Mouse (Mus musculus) heart, adult 2 months (tissue): ENCODE data around the gene Tbc1d5. TPM values are rescaled to one million over a fixed set of nuclear protein-coding genes. Genes with fewer than 3 reads are reported as not detected.

ENCODE experiments used
- DNase-seq, 2 experiments: peaks; one replicate each; pipeline ENCODE4 v3.0.0; 2021
- H3K27ac ChIP-seq: fragments of 200-600 bp; 2 replicates; pipeline ENCODE4 v1.8.1; 2022
- H3K27me3 ChIP-seq: fragments of 200-500 bp; 2 replicates; pipeline ENCODE4 v1.6.1; 2012; ENCODE audit warnings: mild to moderate bottlenecking, low read length, inconsistent platforms, mixed read lengths; ENCODE audit not compliant: control insufficient read depth, insufficient read depth
- H3K36me3 ChIP-seq: fragments of 200-500 bp; 2 replicates; pipeline ENCODE4 v1.6.1; 2012; ENCODE audit warnings: low read length, inconsistent platforms; ENCODE audit not compliant: control insufficient read depth, insufficient read depth
- H3K4me1 ChIP-seq: fragments of 200-500 bp; 2 replicates; pipeline ENCODE4 v1.6.1; 2011; ENCODE audit warnings: low read length; ENCODE audit not compliant: control insufficient read depth, insufficient read depth
- H3K4me3 ChIP-seq: fragments of 200-600 bp; 2 replicates; pipeline ENCODE4 v1.8.1; 2022
- H3K79me2 ChIP-seq: fragments of 200-500 bp; replicated peaks from 2 replicates; pipeline ENCODE4 v1.6.1; 2012; ENCODE audit warnings: mild to moderate bottlenecking, inconsistent platforms, low read length, moderate library complexity, mixed read lengths; ENCODE audit not compliant: control insufficient read depth, insufficient read depth
- H3K9ac ChIP-seq: fragments of 200-500 bp; 2 replicates; pipeline ENCODE4 v1.6.1; 2012; ENCODE audit warnings: low read depth, mild to moderate bottlenecking, control low read depth, inconsistent platforms, low read length, mixed read lengths
- CTCF ChIP-seq: fragments of 200-600 bp; IDR thresholded peaks from 2 replicates; pipeline ENCODE4 v1.8.1; 2022; ENCODE audit warnings: antibody characterized with exemption, mild to moderate bottlenecking, moderate library complexity
- EP300 ChIP-seq: fragments of 200-500 bp; IDR thresholded peaks from 2 replicates; pipeline ENCODE4 v1.6.1; 2011; ENCODE audit warnings: low read depth, low read length, control low read depth; ENCODE audit not compliant: insufficient read depth
- POLR2A ChIP-seq: fragments of 200-500 bp; IDR thresholded peaks from 2 replicates; pipeline ENCODE4 v1.6.1; 2011; ENCODE audit warnings: mild to moderate bottlenecking, low read depth, low read length, control low read depth; ENCODE audit not compliant: insufficient read depth
- WGBS: fragments of 180-500 bp; shearing (Covaris S2); methylation state at CpG from one replicate; pipeline ENCODE4 v1.1.7; 2018; 5-methylcytosine and 5-hydroxymethylcytosine counted together
- intact Hi-C: fragments of 180-260 bp; cut with DNase I; formaldehyde crosslinking; loops from one replicate; pipeline ENCODE4 v1.15.1; 2025
- polyA plus RNA-seq: library from polyadenylated mRNA; depleted of rRNA; stranded (reverse); fragments of >200 nt; gene quantifications from 2 replicates; pipeline ENCODE4 v1.2.3, GENCODE M21; 2012
- total RNA-seq, 2 experiments: library from RNA; stranded (reverse); gene quantifications; 2 replicates each; pipeline ENCODE4 v1.2.3; 2021

The Tbc1d5 gene
- total and polyA plus RNA-seq, 3 experiments = 8.5 to 19.4 (median 15.8) TPM

GRCm38 (mm10) chr17:50874067-50874466 is 305.1 kb downstream of the Tbc1d5 start:
- Histone ChIP-seq H3K27me3 (no peaks in the 10 kb centered on the region), H3K79me2 (no peaks in the 10 kb centered on the region), H3K27ac (no peak overlapping the region), H3K9ac (no peak overlapping the region), H3K4me3 (no peak overlapping the region), H3K36me3 (no peaks in the 10 kb centered on the region), H3K4me1 (no peaks in the 10 kb centered on the region)
- intact Hi-C loops = no loop called here
- DNase-seq = no peak
- 77% methylated on average over 7 of the region's 7 CpGs for WGBS
- TF ChIP-seq POLR2A = no peak
- peak; percentile 16; the same call in 1 of the 2 replicates for TF ChIP-seq CTCF
- TF ChIP-seq EP300 = no peak

DNA sequence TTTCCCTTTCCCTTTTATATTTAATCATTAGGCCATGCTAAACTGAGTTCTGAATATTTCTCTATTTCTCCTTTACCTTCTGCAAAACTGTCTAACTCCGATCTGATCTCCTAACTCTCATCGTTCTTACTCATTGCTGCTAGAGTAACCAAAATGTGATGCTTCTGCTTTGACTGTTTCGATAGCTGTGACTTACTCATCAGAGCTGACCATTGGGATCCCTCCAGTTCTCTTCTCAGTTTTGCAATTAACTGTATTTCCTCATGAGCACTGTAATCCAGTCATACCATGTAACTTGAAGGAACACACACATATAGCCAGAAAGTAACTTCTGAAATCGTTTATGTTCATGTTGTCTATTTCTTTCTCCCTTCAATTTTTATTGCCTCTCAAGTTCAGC is 306.6 kb downstream of the Tbc1d5 start:
- intact Hi-C loops = no loop called here
- Histone ChIP-seq H3K4me3 (no peak overlapping the region), H3K27me3 (no peaks in the 10 kb centered on the region), H3K79me2 (no peaks in the 10 kb centered on the region), H3K9ac (no peak overlapping the region), H3K27ac (no peak overlapping the region), H3K36me3 (no peaks in the 10 kb centered on the region), H3K4me1 (no peaks in the 10 kb centered on the region)
- DNase-seq = no peak
- 91% methylated on average over 4 of the region's 4 CpGs for WGBS
- no peak for TF ChIP-seq CTCF
- TF ChIP-seq EP300 = no peak
- TF ChIP-seq POLR2A = no peak

DNA sequence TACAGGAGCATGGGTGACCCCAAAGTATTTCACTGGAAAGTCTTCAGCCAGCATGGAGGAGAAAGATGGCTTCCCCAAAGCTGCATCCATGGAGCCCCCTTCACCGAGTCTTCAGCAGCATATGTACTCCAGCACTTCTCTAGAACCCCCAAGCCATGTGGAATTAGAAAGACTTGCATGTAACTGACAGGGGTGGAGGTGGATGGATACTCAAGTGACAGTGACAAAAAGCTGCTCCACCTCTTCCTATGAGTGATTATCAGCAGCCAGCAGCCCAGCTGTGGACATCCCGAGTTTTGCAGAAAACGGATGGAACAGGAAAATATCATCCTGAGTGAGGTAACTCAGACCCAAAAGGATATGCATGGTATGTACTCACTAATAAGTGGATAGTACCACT is 311.9 kb downstream of the Tbc1d5 start:
- no peak overlapping the region for H3K4me3 ChIP-seq
- no peaks in the 10 kb centered on the region for H3K36me3 ChIP-seq
- 77% methylated on average over 3 of the region's 3 CpGs for WGBS
- H3K4me1 ChIP-seq = no peaks in the 10 kb centered on the region
- no peaks in the 10 kb centered on the region for H3K27me3 ChIP-seq
- no peak overlapping the region for H3K27ac ChIP-seq
- no peaks in the 10 kb centered on the region for H3K79me2 ChIP-seq
- DNase-seq = no peak
- intact Hi-C loops = no loop called here
- H3K9ac ChIP-seq = no peak overlapping the region
- TF ChIP-seq POLR2A (no peak), EP300 (no peak), CTCF (no peak)

- Histone ChIP-seq H3K36me3 (no peaks in the 10 kb centered on the region), H3K79me2 (no peaks in the 10 kb centered on the region), H3K4me3 (no peak overlapping the region), H3K27me3 (no peaks in the 10 kb centered on the region), H3K27ac (no peak overlapping the region), H3K9ac (no peak overlapping the region), H3K4me1 (no peaks in the 10 kb centered on the region)
- intact Hi-C loops = no loop called here
- 57% methylated on average over 1 of the region's 1 CpGs for WGBS
- DNase-seq = no peak
- TF ChIP-seq CTCF = no peak
- no peak for TF ChIP-seq POLR2A
- no peak for TF ChIP-seq EP300
Observed at GRCm38 (mm10) chr17:50864781-50865180, 314.4 kb downstream of the Tbc1d5 start.

DNA sequence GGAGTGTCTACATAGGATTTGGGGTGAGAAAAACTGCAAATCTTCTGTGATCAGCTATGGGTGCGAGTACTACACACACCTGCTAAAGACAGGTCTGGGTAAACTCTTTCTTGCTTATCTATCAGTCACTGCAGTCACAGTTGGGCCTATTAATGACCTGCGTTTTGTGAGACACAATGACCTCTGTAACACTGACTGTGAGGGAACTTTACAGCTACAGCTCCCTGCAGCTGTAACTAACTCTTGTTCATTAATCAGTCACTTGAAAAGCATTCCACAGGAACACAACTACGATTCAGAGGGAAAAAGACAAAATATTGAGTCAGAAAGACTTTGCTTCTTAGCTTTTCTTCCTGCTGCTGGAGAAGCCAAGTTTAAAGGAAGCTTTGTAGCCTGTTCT is 325.9 kb downstream of the Tbc1d5 start:
- TF ChIP-seq POLR2A = no peak
- TF ChIP-seq EP300 = no peak
- TF ChIP-seq CTCF = no peak
- intact Hi-C loops = no loop called here
- Histone ChIP-seq H3K27me3 (no peaks in the 10 kb centered on the region), H3K36me3 (no peaks in the 10 kb centered on the region), H3K4me3 (no peak overlapping the region), H3K79me2 (no peaks in the 10 kb centered on the region), H3K4me1 (no peaks in the 10 kb centered on the region), H3K9ac (no peak overlapping the region), H3K27ac (no peak overlapping the region)
- 67% methylated on average over 3 of the region's 3 CpGs for WGBS
- no peak for DNase-seq

- Histone ChIP-seq H3K9ac (no peak overlapping the region), H3K79me2 (no peaks in the 10 kb centered on the region), H3K36me3 (no peaks in the 10 kb centered on the region), H3K27ac (no peak overlapping the region), H3K4me1 (no peaks in the 10 kb centered on the region), H3K4me3 (no peak overlapping the region), H3K27me3 (no peaks in the 10 kb centered on the region)
- 84% methylated on average over 1 of the region's 1 CpGs for WGBS
- intact Hi-C loops = no loop called here
- no peak for DNase-seq
- no peak for TF ChIP-seq EP300
- no peak for TF ChIP-seq POLR2A
- no peak for TF ChIP-seq CTCF
Observed at GRCm38 (mm10) chr17:50851382-50851781, 327.8 kb downstream of the Tbc1d5 start.

DNA sequence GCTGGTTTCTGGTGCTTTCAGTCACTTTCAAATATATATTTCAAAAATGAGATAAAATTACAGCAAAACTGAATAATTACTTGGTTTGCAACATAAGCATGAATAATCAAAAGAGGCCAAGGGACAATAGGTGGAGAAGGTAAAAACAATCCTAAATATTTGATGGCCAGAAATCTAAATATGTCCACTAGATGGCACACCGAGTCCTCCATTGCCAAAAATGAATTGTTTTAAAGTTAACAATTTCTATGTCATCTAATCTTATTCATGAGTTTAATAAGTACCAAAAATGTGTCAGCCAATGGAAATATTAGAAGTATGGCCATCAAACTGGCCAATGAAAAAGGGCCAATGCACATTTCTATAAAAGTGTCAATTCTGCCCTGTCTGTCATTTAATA is 365.1 kb downstream of the Tbc1d5 start:
- no peak for DNase-seq

More for the DNA sequence above, 365.1 kb downstream of the Tbc1d5 start:
- no peaks in the 10 kb centered on the region for H3K27me3 ChIP-seq
- no peak overlapping the region for H3K4me3 ChIP-seq
- TF ChIP-seq CTCF = peak; percentile 82
- no peak for TF ChIP-seq EP300
- no peak overlapping the region for H3K9ac ChIP-seq
- no peaks in the 10 kb centered on the region for H3K79me2 ChIP-seq
- WGBS = 36% methylated on average over 1 of the region's 1 CpGs
- no peak overlapping the region for H3K27ac ChIP-seq
- H3K4me1 ChIP-seq = no peaks in the 10 kb centered on the region
- intact Hi-C loops = loop anchor here (2.0 to 5.0 kb wide), 3 partner anchors 157 to 1018 kb away; partner anchors contain the start of gene Satb1
- no peaks in the 10 kb centered on the region for H3K36me3 ChIP-seq
